Mouse (Mus musculus): ENCODE measurements around the gene Chst5. TPM values are rescaled to one million over a fixed set of nuclear protein-coding genes. Genes with fewer than 3 reads are reported as not detected.
A peak's percentile ranks its signal among the peaks of the same experiment; 100 is the strongest.
"Not testable (repeated sequence)": the region's sequence is repeated elsewhere in the genome, so short reads cannot be mapped to it uniquely, and the experiment has no call there.

The Chst5 gene
- total RNA-seq, 2 experiments from 2014 or later, result 0.67 to 0.86 TPM

GRCm38 (mm10) chr8:111887479-111887878, 22.8 kb downstream of the Chst5 start:
- intact Hi-C loops (cut with DNase I), result loop anchor here (10.0 kb wide), 1 partner anchor 97 kb away; no protein-coding TSS in a partner anchor
- DNase-seq (ENCODE audit: extremely low spot score in 1 of 2, low spot score in 2 of 2), result no peak

GRCm38 (mm10) chr8:111883615-111884014, 26.6 kb downstream of the Chst5 start:
- intact Hi-C loops (cut with DNase I), result loop anchor here (10.0 kb wide), 1 partner anchor 101 kb away; no protein-coding TSS in a partner anchor
- DNase-seq (ENCODE audit: extremely low spot score in 1 of 2, low spot score in 2 of 2), result no peak

DNA sequence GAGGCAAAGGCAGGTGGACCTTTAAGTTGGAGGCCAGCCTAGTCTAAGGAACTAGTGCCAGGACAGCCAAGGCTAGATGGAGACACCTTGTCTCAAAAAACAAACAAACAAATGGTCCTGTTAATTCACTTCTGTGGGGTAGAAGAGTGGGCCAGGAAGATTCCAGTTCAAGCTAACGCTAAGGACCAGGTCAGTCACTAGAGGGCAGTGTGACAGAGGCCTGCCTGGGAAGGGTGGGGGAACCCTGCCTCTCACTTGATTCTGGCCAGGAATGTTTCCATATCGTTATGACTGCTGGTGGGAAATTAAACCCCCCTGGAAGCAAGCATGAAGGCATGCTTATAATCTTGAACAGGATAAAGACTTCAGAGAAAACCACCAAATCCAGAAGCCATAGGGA, 28.7 kb downstream of the Chst5 start:
- intact Hi-C loops (cut with DNase I), result loop anchor here (10.0 kb wide), 1 partner anchor 103 kb away; no protein-coding TSS in a partner anchor
- DNase-seq (ENCODE audit: extremely low spot score in 1 of 2, low spot score in 2 of 2), result peak in 1 of 2 experiments; percentile 49

DNA sequence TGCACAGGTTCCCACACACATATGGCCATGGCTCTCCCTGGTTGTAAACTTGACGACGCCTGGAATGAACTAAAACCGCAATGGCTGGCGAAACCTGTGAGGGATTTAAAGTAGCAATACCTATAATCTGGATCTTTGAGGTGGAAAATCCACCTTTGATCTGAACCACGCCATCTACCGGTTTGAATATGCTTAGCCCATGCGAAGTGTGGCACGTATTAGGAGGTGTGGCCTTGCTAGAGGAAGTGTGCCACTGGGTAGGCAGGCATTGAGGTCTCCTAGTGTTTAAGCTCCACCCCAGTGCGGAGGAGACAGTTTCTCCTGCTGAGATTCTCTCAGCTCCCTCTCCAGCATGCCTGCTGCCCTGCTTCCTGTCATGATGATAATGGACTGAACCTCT, 32.5 kb downstream of the Chst5 start:
- no peak for DNase-seq (ENCODE audit: extremely low spot score in 1 of 2, low spot score in 2 of 2)
- intact Hi-C loops (cut with DNase I), result no loop called here

DNA sequence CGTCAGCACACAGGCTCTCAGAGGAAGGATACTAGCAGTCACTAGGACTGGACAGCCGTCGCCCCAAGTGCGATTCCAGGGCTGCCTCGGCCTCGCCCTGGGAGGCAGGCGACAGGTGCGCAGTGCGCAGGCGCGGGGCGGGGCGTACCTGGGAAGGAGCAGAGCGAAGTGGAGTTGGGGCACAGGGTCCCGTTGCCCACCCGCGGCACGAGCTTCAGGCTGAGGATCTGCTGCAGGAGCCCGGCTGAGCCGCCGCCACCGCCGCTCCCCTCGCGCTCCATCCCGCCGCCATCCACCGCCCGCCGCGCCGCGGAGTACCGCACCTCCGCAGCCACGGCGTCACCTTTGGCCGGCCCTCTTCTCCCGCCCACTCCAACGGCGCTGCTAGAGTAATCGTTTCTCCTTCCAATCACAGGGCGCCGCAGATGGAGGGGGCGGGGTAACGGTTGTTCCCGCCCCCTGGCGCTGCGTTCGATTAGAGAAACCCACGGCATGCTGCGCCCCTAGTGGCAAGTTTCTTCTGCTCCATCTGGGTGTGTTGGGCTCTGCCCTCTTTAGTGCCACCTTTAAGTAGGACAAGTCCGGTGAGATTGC, 33.8 kb downstream of the Chst5 start, which contains the start of gene Tmem170:
Gene Tmem170 (minus strand): TSS at position 396 of the 594 bp plus-strand sequence.
- intact Hi-C loops (cut with DNase I), result no loop called here
- peak; percentile 94 to 97 for DNase-seq (ENCODE audit: extremely low spot score in 1 of 2, low spot score in 2 of 2)

- no peak for DNase-seq (ENCODE audit: extremely low spot score in 1 of 2, low spot score in 2 of 2)
- intact Hi-C loops (cut with DNase I), result no loop called here
These were observed 34.5 kb downstream of the Chst5 start for GRCm38 (mm10) chr8:111875758-111876157.

DNA sequence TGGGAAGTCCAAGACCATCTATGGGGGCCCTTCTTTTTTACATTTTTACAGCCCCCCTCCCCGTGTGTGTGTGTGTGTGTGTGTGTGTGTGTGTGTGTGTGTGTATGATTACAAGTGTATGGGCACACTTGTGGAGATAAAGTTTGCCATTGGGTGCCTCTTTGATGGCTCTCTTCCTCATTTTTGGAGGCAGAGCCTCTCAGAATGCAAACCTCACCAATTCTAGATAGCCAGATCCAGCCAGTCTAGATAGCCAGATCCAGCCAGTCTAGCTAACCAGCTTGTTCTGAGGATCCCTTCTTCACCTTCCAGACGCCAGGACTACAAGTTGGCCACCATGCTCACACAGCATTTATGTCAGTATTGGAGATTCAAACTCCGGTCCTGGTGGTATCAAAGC, 39.0 kb downstream of the Chst5 start:
- DNase-seq (ENCODE audit: extremely low spot score in 1 of 2, low spot score in 2 of 2), result no peak
- intact Hi-C loops (cut with DNase I), result no loop called here

DNA sequence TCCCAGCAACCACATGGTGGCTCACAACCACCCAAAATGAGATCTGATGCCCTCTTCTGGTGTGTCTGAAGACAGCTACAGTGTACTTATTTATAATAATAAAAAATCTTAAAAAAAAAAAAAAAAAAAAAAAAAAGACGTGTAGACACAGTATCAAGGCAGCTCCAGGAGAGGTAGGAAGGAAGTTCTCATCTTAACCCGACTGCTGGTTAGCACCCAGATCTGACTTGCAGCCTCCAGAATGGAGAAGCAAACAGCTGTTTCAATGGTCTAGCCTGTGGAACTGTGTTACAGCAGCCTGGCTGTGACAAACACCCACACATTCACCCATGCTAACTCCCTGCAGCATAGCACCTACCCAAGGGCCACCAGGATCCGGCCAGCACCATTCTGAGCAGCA, 39.9 kb downstream of the Chst5 start:
- intact Hi-C loops (cut with DNase I), result no loop called here
- DNase-seq (ENCODE audit: extremely low spot score in 1 of 2, low spot score in 2 of 2), result no peak

- DNase-seq (ENCODE audit: extremely low spot score in 1 of 2, low spot score in 2 of 2), result no peak
- intact Hi-C loops (cut with DNase I), result no loop called here
These were observed 41.6 kb downstream of the Chst5 start for GRCm38 (mm10) chr8:111868664-111869063.

GRCm38 (mm10) chr8:111865857-111866256, 44.4 kb downstream of the Chst5 start:
- DNase-seq (ENCODE audit: extremely low spot score in 1 of 2, low spot score in 2 of 2), result no peak
- intact Hi-C loops (cut with DNase I), result no loop called here

- intact Hi-C loops (cut with DNase I), result no loop called here
- no peak for DNase-seq (ENCODE audit: extremely low spot score in 1 of 2, low spot score in 2 of 2)
These were observed 45.0 kb downstream of the Chst5 start for GRCm38 (mm10) chr8:111865130-111865852.

GRCm38 (mm10) chr8:111864648-111865047, 45.6 kb downstream of the Chst5 start:
- no peak for DNase-seq (ENCODE audit: extremely low spot score in 1 of 2, low spot score in 2 of 2)
- intact Hi-C loops (cut with DNase I), result no loop called here

- intact Hi-C loops (cut with DNase I), result no loop called here
These were observed 47.0 kb downstream of the Chst5 start for GRCm38 (mm10) chr8:111863280-111863679.

GRCm38 (mm10) chr8:111855977-111856376, 54.3 kb downstream of the Chst5 start:
- DNase-seq (ENCODE audit: extremely low spot score in 1 of 2, low spot score in 2 of 2), result no peak
- intact Hi-C loops (cut with DNase I), result no loop called here

More at GRCm38 (mm10) chr8:111863280-111863679, 47.0 kb downstream of the Chst5 start:
- DNase-seq (ENCODE audit: extremely low spot score in 1 of 2, low spot score in 2 of 2), result no peak

- DNase-seq (ENCODE audit: extremely low spot score in 1 of 2, low spot score in 2 of 2), result peak; percentile 97
- intact Hi-C loops (cut with DNase I), result no loop called here
These were observed 56.3 kb downstream of the Chst5 start, which contains the start of gene Cfdp1 for GRCm38 (mm10) chr8:111853861-111854501. Gene Cfdp1, minus strand, starts transcription at chr8:111854291.

DNA sequence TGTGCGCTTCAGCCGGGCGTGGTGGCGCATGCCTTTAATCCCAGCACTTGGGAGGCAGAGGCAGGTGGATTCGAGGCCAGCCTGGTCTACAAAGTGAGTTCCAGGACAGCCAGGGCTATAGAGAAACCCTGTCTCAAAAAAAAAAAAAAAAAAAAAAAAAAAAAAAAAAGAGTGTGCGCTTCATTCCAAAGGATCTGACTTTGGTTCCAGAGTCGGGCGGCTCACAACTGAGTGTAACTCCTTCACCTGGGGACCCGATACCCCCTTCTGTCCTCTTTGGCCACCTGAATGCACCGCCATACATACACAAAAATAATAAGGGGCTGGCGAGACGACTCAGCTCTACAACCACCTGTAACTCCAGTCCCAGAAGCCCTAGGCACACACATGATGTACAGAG, 57.0 kb downstream of the Chst5 start:
- intact Hi-C loops (cut with DNase I); DNase-seq (ENCODE audit: extremely low spot score in 1 of 2, low spot score in 2 of 2): not testable (repeated sequence)

DNA sequence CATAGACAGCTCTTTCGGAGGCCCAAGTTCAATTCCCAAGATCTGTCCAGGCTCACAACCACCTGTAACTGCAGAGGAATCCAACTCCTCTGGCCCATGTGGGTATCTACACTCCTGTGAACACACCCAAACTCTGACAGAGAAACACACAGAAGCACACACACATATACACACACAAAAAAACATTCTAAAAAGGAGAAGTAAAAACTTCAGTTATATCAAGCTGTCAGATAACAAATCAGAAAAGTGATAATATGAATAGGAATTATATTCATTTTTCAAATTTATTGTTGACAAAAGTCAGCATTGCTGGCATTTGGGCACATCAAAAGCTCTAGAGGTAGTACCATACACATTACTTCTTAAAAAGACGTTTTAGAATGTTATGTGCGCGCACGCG, 63.5 kb downstream of the Chst5 start:
- intact Hi-C loops (cut with DNase I), result no loop called here

More for the DNA sequence above, 63.5 kb downstream of the Chst5 start:
- DNase-seq (ENCODE audit: extremely low spot score in 1 of 2, low spot score in 2 of 2), result no peak

All from left cerebral cortex, postnatal 10 days (tissue).